Mouse (Mus musculus): ENCODE measurements at regions not wholly inside any gene's neighbourhood (a gene's known extent, or its start where the extent isn't known, plus 50 kb on each side); places are given as distances from the start of the nearest gene placed in this dataset.

- peak; percentile 77 to 78 for DNase-seq
Observed at GRCm38 (mm10) chr1:154118374-154119004, 82.5 kb upstream of the Zfp648 start.

GRCm38 (mm10) chr1:154119611-154120010 lies 81.4 kb upstream of the Zfp648 start:
- DNase-seq = no peak

DNA sequence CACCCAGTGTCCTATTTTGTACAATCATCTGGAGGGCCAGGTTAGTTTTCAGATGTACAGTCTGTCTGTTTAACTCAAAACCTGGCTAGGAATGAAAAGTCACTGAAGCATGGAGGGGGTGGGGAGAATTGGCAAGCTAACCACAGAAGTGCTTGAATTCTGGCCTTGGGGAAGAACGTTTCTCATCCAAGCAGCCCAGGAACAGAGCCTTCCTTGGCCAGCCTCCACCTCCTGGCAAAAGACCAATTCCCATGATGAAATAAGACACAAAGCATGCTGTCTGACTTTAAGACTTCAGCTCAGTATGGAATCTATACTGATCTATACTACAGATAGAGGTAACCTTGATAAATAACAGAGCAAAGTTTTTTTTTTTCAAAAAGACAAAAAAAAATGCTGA lies 80.3 kb upstream of the Zfp648 start:
- DNase-seq = peak; percentile 66 to 69

GRCm38 (mm10) chr1:154124981-154125380 lies 76.0 kb upstream of the Zfp648 start:
- DNase-seq = no peak

DNA sequence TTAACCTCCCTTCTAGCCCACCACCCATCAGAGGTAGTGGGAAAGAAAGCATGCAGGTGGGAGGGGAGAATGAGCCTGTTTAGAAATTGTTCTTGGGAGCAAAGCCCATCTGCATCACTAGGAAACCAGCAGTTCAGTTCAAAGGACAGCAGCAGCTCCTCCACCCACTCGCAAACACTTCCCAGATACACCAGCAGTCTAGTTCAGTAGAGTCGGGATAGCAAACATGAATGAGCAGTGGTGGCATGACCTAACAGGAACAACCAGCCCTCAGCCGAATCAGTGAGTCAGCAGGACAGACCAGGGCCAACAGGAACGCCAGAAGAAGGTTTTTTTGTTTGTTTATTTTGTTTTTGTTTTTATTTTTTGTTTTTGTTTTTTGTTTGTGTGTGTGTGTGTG lies 74.5 kb upstream of the Zfp648 start:
- DNase-seq = no peak

DNA sequence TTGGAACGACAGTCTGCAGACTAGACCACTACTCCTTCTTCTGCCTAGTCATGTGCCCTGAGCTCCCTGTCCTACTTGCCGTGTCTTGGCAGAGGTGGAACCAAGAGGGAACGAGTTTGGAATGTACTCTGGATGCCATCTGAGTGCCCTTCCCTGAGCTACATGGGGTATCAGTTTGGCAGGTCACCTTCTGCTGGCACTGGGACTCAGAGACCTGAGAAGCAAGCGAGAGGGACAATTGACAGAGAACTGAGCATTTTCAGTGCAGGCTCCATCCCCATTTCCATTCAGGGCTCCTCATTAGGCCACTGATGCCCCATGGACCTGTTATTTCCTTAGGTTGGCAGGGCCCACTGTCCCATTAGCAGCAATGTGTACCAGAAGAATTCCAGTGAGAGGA lies 61.5 kb upstream of the Zfp648 start:
- no peak for DNase-seq

DNA sequence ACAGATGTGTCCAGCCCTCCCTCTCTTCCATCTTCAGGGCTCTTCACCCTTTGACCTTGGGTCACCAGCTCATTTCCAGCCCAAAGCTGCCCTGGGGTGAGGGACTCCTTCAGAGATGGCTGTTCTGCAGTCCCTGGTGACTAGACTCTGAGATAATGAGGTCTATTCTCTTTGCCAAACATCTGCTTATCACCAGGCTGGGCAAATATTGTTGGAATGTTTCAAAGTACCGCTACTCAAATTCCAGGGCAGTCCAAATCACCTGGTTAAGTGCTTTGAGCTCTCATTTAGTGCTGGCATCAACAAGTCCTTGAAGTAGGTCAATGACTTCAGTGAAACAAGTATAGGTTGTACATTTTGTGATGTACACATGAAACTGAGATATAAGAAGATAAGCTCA lies 57.3 kb upstream of the Zfp648 start:
- DNase-seq = no peak

- no peak for DNase-seq
Observed at GRCm38 (mm10) chr1:154147001-154147571, 53.9 kb upstream of the Zfp648 start.

DNA sequence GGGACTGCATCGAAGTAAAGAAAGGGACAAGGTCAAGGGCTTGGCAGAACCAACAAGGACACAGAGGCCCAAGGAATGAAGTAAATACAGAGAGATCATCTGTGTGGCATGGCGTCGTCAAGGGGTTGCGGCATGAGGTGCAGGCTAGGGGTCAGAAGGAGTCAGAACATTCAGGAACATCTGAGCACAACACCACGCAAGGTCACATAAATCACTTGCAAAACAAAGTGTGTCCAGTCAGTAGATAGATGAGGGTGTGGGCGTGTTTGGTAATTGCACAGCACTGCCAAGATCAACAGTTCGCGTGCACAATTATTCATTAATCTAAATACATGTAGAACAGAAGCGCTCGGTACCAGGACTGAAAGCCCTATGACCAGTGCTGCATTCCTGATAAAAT lies 52.0 kb upstream of the Zfp648 start:
- no peak for DNase-seq

GRCm38 (mm10) chr1:154149431-154150143 lies 51.4 kb upstream of the Zfp648 start:
- no peak for DNase-seq

DNA sequence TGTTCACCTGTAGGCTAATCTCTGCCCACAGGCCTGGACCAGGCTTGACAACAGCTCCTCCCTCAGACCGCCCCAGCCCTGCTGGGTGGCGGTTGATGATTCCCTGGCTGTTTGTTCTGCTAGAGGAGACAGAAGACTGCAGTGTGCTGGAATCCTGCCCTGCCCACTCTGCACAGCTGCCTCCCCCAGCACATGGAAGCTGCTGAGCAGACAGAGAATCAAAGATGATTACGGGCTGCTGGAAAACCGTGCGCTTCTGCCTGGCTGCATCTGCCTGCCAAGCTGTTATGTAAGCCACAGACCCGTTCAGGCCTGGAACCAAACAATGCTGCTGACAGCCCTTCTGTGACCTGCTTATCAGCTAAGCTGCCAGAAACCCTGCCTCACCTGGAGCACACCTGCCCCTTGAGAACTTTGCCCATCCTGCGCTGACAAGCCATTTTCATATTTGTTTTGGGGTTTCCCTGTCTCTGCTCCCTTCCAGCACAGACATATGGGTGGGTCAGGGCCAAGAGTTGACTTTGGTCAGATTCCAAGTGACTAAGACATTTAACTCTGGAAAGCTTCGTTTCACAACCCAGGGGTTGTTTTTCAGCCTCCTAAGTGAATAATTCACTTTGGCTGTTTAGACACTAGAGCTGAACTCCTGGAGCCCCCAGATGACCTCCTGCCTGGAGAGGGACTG lies 50.7 kb upstream of the Zfp648 start:
- peak; percentile 62 to 70 for DNase-seq
